Mouse (Mus musculus) CD8-positive naive resting alpha-beta T cell, adult 2 months (primary cell): ENCODE results near the gene Higd1a.
A peak's percentile ranks its signal among the peaks of the same experiment; 100 is the strongest.

Experiments used
- DNase-seq, 2 experiments: peaks; one replicate each; pipeline ENCODE4 v3.0.0; 2022; ENCODE audit warnings: low read depth in 2 of 2, low spot score in 2 of 2

Gene Higd1a

DNA sequence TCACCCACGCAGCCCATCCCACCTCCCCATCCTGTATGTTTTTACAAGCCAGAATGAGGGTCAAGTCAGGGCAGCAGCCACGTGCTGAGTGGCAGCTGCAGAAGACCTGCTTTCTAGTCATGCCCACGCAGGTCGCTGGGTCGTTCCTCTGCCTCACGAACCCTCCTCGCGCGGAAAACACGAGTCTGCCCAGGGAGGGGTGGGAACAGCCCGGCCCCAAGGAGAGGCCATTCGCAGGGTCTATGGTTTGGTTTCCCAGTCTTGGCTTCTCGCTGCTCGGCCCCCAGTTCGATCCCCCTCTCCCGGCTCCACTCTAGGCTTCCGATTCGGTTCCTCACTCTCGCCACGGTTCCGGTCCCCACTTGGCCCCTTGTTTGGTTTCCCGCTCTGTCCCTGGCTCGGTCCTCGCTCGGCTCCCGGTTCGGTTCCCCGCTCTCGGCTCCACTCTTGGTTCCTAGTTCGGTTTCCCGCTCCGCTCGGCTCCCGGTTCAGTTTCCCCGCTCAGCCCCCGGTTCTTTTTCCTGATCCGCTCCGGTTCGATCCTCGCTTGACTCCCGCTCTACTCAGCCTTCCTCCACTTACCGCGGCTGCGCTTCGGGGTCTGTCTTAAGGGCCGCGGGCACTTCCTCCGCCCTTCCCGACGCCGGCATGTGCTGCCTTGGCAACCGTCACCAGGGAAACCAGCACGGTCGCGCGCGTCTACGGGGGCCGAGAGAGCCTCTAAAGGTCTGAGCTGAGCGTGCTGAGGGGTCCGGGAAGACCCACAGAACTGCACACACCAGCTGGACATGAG lies 19.1 kb downstream of the Higd1a start, which contains the start of gene Ccdc13:
Gene Ccdc13 (minus strand): TSS at position 633 of the 793 bp plus-strand sequence.
- peak; percentile 15 to 35 for DNase-seq

DNA sequence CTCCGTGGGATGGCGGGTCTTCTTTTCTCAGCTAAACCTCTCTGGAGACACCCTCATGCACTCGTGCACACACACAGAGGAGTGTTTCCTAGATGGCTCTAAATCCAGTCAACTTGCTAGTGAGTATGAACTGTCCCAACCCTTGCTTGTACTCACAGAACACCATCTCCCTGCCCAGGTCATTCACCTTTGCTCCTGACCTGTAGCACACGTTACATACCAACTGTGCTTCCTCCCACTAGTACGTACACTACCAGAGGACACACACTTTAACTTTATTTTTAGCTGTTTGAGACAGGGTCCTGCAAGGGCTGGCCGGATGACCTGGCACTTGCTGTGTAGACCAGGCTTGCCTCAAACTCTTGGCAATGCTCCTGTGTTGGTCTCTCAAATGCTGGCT lies 20.2 kb downstream of the Higd1a start:
- DNase-seq = no peak

GRCm38 (mm10) chr9:121833825-121834224 lies 24.3 kb downstream of the Higd1a start:
- DNase-seq = no peak

- peak; percentile 73 to 74 for DNase-seq
These were observed 27.2 kb downstream of the Higd1a start for GRCm38 (mm10) chr9:121830956-121831293.

DNA sequence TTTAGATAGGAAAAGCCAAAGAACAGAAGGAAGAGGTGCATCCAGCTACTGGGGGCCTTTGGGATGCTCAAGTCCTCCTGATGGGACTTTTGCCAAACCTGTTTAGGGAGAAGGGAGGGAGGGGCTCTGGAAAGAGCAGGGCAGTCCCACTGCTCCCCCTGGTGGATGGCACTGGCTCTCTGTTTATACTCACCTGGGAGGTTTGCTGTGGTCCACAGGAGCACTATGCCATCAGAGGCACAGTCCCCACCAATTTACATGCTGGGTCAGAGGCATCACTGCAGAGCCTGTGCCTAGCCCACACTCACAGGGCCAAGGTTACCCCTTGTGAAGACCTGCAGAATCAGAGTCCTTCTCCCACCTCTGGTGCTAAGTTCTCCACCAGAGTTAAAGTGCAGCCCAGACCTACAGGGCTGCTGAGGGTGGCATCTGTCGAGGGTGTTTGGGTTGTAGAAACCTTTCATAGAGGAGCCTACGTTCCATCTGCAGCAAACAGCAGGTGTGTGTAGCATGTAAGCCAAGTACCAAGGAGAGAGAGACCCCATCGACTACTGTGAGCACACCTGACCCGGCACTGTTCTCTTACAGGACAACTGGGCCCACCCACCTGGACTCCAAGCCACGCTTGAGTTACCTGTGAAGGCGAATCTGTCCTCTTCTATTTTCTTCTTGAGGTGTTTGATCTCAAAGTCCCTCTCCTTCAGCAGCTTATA lies 27.8 kb downstream of the Higd1a start:
- no peak for DNase-seq

DNA sequence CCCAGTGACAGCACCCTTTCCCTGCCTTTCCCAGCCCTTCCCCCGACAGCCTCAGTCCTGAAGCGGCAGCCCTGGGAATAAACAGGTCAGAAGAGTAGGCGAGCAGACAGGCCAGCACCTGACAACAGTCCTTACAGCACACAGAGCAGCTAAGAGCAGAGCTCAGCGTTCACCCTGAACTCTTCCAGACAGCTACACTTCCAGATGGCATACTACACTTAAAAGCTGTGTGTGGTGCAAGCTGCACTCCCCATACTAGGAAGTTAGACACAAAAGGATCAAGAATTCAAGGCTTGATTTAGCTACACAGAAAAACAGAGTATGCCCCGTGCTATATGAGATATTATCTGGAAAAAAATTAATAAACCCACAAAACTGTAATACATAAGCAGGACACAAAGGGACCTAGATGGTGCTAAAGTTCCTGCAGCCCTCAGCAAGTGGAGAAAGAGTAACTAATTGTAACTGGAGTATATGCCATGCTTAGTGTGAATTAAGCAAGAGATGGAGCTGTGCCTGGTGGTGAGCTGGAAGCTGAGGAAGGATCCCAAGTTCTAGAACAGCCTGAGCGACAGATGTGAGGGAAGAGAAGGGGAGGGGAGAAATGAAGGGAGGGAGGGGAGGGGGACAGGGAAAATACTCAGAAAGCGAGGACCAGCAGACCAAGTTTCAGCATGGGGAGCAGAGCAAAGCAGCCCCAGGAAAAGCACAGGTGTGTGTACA lies 28.7 kb downstream of the Higd1a start:
- no peak for DNase-seq

DNA sequence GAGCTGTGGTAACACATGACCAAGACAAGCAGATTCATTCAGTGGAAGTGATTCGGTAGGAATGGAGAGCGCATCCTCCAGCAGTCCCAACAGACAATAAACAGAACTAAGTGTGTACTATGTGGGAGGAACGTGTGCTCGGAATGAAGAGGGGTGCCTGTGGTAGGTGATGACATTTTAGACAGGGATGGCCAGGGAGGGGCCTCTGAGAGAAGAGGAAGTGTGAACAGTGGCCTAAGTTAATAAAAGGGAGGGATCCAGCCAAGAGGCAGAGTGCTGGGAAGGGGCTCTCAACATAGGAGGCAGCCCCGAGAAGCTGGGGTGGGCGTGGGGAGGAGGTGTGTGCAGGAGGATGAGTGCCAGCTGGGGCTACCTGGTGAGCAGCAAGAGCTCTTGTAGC lies 29.8 kb downstream of the Higd1a start:
- no peak for DNase-seq

DNA sequence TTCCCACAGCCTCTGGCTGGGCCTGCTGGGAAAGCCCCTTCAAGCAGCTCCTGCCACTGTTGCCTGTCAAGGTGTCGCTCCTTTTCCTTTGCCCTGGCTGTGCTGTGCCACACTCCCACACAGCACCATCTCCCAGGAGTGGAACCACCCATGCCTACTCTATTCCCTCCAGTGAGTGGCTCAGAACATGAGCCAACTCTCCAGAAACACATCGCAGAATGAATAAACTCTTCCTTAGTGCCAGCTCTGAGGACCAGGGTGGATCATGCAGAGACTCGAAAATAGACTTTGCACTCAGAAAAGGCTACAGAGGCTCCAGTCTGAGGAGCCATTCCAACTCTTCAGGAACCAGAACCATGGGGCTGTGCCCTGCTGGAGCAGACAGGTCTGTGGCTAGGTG lies 31.8 kb downstream of the Higd1a start:
- DNase-seq = no peak

GRCm38 (mm10) chr9:121823991-121824390 lies 34.2 kb downstream of the Higd1a start:
- no peak for DNase-seq

DNA sequence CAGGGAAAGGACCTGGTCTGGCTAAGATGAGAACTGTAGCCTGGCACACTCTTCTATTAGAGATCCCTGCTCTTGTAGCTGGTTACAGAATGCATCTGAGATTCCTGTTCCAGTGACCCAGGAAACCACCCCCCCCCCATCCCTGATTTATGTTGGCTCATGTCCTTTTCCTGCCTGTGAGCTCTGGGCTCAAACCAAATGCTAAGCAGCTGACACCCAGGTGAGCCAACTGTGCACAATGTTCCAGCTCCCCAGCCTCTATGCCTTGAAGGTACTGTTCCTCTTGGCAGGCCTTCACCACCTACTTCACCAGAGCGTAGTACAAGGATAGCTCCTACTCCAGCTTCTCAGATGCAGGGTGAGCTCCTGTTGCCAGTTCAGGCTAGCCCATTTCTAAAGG lies 35.1 kb downstream of the Higd1a start:
- DNase-seq = no peak

DNA sequence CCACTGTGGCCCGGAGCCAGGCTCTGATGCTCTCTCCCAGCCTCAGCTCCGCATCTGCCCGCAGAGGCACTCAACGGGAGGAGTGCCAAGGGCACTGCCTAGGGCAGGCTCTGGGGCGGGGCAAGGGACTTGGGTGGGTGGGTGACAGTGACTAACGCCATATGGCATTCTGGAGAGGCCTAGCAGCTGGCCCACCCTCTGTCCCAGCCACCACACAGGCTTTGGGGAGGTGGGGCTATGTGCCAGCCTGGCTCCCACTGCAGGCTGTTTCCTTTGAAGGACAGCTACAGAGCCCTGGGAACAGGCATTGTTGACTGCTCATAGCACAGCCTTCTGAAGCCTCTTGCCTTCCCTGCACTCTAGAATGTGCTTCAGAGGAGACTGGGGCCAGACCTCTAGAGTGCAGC lies 35.6 kb downstream of the Higd1a start:
- DNase-seq = no peak

GRCm38 (mm10) chr9:121820765-121821164 lies 37.4 kb downstream of the Higd1a start:
- no peak for DNase-seq

DNA sequence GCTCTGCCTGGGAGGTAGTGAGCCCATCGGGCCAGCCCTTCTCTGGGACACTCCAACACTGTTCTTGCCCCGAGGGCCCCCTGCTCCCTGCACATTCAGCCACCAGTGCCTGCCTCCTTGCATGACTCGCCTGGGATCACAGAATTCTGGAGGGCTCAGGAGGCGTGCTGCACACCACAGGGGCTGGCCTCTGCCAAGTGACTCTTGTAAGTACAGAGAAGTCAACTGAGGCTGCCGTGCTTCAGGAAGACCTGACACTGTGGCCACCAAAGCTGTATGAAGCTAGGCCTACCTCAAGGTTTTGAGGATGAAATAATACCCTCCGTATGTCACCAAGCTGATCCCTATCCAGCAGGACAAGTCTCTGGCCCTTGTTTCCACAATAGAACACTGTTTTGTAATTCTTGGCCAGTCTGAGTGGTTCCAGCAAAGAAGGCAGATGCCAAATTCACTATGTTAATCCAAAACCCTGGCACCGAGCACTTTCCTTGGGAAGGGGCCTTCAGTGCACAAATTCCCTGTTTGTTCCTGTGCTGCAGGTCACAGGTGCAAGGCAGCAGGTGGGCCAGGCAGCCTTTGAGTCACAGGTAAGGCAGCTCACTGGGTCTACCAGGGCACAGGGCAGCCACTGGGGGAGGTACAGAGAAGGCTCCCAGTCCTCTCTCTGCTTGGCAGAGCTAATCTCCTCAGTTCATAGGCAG lies 38.2 kb downstream of the Higd1a start:
- DNase-seq = no peak

GRCm38 (mm10) chr9:121819073-121819770 lies 38.9 kb downstream of the Higd1a start:
- no peak for DNase-seq

GRCm38 (mm10) chr9:121815183-121815582 lies 43.0 kb downstream of the Higd1a start:
- no peak for DNase-seq

DNA sequence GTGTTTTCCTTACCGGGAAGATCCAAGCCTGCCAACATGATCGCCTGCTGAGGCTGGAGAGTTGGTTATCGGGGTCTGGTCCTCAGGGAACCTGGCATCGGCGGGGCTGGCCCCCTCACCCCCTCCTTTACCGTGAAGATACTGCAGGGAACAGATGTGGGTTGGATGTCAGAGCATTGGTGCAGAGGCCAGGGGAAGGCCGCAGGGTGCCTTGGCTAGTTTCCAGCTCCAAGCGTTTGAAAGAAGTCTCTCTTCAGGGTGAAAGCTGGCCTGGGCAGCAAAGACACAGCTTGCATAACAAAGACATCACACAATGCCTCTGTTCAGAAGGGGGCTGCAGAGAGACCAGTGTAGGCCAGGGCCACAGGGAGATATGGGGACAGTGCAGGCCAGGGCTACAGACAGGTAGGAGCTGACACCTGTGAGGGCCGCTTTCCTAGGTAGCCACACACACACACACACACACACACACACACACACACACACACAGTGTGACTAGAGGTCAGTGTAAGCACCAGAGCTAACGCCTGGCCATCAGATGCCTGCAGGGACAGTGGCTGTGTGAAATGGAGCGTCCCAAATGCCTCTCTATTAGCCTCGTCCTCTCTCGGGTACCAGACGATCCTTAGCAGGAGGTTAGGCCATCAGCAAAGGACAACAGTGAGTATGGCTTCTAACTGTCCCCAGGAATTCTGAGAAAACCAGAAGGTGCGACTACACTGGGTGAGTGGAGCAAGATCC lies 47.9 kb downstream of the Higd1a start:
- DNase-seq = no peak

GRCm38 (mm10) chr9:121808511-121808910 lies 49.7 kb downstream of the Higd1a start:
- DNase-seq = no peak

GRCm38 (mm10) chr9:121807947-121808346 lies 50.2 kb downstream of the Higd1a start:
- no peak for DNase-seq

DNA sequence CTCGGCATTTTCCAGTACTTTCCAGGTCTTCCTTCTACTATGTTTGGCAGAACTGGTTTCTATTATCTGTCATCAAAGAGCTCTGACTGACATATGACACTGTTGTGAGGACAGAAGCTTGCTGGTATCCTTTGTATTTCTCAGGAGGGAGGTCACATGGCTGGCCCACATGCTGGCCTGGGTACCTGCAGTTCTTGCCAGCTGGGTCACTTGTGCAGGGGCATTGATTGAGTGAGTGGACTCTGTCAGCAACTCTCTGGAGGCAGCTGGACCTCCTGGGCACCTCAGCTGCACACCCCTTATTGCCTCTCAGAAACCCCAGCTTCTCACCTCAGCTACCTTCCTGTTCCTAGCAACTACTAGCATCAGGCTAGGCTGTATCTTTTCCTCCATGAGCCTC lies 50.6 kb downstream of the Higd1a start:
- no peak for DNase-seq

DNA sequence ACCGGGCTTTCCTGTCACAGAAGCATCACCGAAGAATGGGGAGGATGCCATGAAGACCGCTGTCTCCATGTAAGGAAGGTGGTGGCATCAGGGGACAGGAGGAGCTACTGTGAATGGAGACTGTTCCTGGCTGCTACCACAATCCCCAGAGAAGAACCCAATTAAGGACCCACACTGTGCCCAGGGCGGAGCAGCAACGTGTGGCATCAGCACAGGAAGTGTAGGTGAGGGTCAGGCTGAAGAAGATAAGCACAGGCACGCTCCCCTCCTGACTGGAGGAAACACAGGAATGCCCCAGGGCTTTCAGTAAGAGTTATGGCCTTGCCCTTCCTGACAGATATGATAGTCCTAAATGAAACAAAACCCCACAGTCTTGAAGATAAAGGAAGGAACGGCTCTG lies 55.4 kb downstream of the Higd1a start:
- DNase-seq = no peak
